Mouse (Mus musculus): ENCODE measurements around the gene Hectd2.

The Hectd2 gene

DNA sequence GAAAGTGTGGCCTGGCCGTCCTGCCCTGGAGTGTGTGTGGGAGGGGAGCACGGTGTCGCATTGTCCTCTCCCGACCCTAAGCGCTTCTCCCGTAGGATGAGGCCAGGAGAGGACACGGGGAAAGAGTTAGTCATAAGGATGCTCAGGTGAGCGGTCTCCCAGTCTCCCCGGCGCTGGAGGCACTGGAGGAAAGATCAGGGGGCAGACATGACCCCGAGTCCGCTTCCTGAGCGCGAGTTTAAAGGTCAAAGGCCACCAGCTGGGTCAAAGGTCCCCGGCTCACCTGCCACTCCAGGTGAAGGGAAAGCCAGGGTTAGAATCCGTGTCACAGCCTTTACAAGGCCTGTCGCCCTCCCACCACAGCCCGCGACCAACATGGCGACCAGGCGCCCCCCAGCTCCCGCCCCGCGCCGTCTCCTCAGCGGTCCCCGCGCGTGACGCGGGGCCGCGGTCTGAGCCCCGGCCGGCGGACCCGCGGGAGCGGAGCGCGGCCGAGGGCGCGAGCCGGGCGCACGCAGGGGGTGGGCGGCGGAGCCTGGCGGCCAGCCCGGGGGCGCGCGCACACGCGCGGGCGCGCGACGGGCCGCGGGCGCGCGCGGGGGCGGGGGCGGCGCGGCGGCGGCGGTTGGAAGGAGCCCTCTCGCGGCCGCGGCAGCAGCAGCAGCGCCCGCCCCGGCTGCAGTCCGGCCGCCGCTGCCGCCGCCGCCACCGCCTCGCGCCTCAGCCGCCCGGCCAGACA lies at the start of gene Hectd2:
Gene Hectd2, plus strand, starts transcription at position 594 of the 739 bp plus-strand sequence.
- DNase-seq = peak; percentile 65

DNA sequence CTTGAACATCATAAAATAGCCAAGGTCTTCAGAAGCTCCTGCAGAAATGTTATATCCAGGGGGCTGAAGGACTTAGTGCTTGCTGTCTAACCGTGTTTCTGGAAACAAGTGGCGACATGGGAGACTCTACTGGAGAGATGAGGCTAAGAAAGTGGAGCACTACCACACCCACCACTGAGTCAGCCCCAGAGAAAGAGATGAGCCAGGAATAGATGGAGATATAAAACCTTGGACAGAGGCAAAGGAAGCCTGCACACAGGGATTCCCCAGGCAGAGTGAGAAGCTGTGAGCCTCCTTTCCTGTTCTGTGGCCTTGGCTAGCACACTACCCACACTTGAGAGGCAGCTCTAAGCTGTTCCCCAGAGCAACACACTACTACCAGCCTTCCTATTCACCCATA lies 49.7 kb upstream of the Hectd2 start:
- no peak for DNase-seq

DNA sequence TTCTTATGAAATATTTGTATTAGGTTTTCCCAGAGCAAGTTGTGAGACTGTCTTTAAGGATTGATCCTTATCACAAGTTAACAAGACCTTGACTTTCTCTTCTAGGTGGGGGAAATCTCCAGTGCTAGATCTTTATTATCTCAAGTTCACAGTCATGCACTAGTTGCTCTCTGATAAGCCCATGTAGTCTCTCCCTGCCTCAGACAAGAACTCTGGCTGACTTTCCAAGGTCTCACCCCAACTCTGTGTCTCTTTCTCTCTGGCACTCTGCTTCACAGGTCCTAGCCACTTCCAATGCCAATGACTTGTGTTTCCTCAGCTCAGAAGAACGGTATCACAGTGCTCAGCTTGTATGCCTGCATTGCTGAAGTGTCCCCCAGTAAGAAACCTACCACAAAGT lies 43.1 kb upstream of the Hectd2 start:
- DNase-seq = no peak

DNA sequence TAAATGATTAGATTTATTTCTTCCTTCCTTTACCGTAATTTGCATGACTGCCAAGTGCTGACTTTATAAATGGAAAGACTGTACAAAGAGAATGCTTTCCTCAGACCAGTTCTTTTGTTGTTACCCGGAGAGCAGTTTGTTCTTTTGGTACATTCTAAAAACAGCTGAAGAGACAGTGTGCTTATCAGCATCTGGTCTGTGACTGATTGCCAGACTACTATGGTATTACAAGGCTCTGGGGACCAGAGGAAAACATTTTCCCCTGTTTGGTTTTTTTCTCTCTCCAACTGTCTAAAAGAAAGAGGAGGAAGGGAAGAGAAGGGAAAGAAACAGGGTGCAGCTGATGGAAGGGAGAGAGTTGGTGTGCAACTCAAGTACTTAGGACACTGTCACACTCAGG lies 36.0 kb upstream of the Hectd2 start:
- DNase-seq = no peak

DNA sequence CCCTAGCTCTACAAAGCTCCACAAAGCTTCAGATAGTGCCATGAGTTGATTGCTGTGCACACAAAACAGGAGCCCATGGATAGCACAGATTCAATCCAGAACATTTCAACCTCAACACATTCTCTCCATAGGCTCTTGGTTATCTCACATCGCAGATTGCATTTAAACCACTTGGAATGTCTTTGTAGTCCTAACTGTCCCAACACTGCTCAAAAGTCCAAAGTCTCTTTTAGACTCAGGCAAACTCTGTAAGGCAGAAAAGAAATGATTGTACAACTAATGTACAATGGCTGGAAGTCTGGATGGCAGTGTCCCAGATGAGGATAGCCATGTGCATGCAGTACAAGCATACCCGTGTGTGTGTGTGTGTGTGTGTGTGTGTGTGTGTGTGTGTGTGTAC lies 32.9 kb upstream of the Hectd2 start:
- no peak for DNase-seq

DNA sequence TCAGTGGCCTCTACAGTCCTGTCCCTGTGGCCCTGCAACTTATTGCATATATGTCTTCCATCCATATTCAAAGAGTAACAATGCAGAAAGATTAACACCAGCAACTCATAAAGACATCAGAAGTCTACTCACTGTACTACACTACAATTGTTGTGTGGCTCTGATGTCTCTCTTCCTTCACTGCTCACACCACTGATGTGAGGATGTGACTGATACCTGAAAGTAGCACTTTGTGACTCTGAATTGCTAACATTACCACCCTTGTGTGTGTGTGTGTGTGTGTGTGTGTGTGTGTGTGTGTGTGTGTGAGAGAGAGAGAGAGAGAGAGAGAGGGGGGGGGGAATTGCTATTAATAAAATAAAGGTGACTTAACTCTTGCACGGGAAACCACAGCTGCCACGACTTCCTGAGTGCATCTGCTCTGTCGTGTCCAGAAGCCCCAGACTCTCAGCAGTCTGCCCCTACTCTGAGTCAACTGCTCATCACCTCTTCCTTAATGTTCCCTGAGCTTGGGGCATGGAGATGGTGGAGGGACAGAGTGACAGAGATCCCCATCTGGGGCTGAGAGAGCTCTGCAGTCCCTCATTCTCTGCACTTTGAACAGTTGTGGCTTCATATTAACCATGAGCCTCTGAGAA lies 31.8 kb upstream of the Hectd2 start:
- no peak for DNase-seq

DNA sequence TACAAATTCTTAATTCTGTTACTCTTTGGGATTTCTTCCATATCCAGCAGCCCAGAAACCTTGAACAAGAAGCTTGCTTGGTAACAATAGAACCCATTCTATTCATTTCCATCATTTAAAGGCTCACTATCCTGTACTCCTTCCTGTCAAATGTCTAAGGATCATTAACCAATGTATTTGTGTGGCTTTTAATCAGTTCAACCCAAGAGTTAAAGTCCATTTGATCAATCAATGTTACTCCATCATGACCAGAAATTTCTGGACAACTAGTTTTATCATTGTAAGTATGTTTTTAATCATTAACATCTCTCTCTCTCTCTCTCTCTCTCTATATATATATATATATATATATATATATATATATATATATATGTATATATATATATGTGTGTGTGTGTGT lies 29.4 kb upstream of the Hectd2 start:
- DNase-seq = no peak

DNA sequence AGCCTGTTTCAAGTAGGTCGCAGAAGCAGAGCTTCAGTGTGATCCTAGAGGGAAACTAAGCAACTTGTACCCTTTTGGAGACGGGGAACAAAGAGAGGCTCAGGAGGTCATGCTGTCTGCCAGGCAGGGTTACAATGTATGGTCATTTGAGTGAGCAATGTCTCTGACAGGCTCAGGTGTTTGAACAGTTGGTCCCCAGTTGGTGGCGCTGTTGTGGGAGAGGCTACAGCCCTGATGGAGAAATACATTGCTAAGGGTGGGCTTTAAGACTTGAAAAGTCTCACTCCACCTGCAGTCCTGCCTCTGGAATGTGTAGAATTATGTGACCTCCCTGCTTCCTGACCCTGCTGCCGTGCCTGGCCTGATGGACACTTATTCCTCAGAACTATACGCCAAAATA lies 21.4 kb upstream of the Hectd2 start:
- DNase-seq = no peak

DNA sequence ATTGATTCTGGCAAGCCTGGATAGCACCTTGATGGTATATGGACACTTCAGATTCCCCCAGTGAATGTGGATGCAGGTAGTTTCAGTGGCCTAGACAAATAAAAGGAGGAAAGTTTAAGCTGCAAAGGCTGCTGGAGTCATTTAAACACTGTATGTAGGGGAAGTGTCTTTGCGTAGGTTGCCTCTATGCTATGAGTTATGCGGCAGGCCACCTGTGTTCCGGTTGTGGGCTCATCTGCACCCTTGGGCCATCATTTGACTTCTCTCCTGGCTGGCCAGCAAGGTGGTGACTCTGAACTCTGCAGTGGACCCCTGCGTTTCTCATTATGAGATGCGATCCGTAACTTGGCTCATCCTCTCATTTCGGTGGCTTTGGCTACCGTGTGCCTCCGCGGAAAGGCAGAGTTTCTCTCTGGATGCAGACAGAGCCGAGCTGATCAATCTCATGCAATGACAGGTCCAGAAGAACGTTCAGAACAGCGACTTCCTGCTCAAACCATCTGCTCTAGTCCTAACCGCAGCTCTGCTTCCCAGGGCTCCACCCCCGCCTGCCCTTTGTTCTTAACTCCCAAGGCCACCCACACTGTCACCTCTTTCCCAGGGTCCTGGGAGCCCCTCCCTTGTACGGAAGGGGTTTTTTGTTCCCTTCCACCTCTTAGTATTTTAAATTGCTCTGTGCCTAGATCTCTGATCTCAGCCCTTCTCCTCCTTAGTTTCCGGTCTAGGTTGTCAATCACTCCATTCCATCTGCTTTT lies 20.3 kb upstream of the Hectd2 start:
- peak; percentile 30 for DNase-seq

DNA sequence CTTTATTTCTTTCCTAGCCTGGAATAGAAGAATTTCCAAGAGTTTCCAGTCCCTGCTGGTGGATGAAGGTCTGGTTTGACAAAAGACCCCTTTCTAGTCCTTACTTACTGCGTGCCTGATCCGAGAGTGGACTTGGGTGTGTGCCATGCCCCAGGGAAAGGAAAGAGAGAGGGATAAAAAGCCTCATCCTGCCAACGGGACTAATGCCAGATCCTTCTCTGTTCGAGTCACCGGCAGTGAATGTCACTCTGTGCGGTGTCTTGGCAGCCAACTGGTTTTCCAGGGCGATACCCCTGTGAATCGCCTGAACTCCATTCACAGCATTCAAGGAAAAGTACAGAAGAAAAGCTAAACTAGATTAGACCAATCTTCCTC lies 19.7 kb upstream of the Hectd2 start:
- peak; percentile 31 for DNase-seq

DNA sequence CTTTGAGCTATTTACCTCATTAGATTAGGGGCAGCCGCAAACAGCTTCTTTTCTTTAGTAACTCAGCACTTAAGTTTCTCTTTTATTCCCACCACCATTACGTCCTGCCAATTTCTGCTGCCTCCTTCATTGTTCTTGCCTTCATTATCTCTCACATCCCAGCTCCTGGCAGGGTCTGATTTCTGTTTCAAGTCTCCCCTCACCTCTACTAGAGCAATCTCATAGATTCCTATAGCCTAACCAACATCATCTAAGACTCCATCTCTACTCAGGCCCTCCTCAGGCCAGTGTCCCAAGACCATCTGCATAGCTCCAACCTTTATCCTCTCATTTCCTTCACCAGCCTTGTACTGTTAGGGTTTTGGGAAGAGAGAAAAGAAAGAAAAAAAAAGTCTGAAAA lies 19.3 kb upstream of the Hectd2 start:
- no peak for DNase-seq

DNA sequence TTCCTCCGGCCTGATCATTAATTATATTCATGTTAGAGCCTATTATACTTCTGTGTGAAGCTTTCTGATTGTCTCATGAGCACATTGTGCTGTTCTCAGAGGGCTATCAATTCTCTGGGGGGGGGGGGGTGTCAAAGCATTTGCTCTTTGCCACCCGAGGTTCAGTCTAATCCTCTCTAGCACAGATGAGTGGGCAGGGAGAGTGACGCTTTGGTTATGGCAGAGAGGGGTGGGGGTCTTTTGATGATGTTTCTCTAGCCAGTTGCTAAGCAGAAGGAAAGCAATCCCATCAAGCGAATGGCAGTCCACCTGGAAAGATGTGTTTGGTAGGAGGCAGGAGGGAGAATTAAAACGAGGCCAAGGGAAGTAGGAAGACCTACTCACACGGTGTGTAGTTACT lies 18.6 kb upstream of the Hectd2 start:
- no peak for DNase-seq

DNA sequence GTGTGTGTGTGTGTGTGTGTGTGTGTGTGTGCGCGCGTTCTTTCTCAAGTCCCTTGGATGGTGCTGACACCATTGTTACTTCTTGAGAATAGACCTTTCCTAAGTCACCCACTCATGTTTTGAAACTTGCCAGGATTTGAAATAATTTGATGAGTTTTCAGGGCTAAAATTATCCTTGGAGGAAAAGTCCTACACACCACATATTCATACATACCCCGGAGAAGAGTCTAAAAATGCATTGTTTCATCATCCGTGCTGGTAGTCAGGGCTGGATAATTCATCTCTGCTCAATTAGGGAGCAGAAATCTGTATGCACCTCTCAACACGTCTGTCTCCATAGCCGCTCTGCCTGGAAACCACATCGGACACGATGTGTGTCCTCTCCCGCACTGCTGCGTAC lies 17.5 kb upstream of the Hectd2 start:
- no peak for DNase-seq

DNA sequence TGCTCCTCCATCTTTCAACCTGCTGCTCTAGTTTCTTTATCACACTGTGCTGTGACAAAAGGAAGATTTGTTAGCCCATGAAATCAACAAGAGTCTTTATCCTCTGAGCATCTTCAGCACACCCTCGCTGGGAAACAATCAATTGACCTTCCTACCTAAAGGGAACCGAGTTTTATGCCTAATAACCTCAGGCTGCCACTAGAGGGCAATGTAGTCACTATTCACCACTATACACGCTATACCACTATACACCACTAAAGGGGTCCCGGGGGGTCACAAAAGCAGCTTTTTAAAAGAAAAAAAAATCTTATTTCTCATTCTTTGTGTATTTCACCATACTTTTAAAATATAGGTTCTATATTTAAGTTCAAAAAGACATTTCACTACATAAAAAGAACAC lies 15.9 kb upstream of the Hectd2 start:
- DNase-seq = no peak

DNA sequence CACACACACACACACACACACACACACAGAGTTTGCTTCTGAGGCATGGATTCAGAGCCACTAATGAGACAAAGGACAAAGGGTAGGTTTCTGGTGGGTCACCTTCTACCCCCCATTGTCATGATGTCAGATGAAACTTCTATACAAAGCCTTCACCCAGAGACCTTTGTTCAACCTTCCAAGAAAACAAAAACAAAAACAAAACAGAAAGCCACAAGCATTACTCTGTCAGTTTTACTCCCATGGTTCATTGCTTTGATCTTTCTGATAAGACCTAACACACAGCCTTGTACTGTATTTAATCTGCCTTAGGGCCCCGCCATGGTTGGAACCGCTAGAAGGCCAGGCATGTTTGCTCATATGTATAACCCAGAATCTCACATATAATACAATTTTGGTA lies 15.1 kb upstream of the Hectd2 start:
- no peak for DNase-seq

DNA sequence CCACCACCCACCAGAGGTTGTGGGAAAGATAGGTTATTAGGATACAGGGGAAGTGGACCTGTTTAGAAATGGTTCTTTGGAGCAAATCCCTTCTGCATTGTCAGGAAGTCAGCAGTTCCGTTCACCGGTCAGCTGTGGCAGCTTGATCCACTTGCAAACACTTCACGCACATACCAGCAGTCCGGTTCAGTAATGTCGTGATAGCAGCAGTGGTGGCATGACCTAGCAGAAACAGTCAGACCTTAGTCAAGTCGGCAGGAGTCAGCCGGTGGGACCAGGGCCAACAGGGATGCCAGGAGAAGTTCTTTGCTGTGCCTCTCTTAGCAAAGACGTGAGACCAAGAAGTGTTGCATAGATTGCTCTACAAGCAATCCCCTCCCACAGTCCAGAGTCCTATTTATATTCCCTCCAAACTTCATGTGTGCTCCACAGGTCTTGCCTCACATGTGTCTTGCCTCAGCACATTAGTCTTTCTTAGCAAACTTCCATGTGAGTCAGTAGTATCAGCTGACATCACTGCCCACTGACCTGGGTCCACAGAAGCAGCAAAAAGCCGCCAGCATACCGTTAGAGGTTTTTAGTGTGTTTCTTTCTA lies 14.3 kb upstream of the Hectd2 start:
- DNase-seq = no peak

DNA sequence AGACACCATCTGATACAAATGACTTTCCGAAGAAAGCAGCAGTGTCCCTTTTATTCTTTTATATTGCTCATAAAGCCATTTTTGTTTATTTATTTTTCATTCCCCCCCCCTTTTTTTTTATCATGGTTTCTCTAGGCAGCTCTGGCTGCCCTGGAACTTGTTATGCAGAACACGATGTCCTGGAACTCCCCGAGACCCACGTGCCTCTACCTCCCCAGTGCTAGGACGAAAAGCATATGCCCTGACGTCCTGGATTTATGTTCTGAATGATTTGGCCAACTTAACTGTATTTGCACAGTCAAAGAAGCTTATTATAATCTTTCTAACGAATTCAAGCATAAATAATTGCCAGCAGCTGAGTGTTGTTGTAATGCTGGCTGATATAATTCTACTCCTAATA lies 13.7 kb upstream of the Hectd2 start:
- no peak for DNase-seq

DNA sequence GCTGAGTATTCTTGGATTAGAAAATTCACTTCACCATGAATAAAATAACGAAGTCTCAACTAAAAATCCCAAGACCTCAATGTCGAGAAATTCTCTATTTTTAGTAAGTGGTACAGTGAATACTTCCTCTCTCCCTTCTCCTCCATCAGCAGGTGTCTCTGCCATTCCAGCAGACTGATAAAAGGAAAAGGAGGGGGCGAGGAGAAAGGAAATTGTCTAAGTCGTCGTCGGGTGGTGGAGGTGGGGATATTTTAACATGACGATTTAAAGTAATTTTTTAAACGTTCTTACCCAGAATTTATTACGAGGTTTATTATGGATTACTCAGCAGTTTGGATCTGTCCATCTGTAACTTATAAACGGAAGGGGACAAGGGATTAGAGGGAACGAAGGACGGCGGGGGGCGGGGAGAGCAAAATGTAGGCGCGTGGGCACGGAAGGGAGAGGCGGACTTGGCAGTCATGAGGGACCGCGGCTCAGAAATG lies 836 bp upstream of the Hectd2 start:
- DNase-seq = no peak

DNA sequence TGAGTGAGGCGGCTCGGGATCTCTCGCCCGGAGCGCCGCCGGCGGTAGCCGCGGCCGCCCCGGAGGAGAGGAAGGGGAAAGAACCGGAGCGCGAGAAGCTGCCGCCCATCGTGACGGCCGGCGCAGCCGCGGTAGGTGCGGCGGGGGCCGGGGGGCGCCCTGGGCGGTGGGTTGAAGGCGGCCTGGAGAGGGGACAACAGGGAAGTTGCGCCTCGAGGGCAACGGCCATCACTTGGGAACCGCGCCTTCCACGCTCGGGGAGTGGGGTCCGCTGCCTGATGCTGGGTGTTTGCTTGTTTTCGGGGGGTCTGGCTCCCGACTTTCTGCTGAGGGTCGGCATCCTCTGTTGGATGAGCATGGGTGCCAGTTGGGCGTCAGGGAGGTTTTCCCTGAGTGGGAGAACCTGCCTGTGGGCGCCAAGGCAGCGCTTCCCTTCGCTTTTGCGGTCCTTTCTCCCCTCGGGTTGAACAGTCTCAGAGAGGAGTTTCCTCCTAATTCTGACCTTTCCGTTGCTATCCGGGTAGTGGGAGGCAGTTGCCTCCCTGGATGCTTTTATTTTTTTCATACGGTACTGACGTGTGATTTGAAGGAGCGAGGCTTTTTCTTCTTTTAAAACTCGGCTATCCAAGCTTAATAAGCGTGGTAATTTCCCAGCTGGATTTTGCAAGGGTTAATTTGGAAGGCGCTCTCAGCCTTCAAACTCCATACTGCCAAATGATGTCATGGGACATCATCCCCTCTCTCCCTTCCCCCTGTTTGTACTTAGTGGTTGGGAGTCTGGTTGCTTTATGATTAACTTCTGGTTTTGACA lies 551 bp downstream of the Hectd2 start:
- DNase-seq = peak; percentile 48

DNA sequence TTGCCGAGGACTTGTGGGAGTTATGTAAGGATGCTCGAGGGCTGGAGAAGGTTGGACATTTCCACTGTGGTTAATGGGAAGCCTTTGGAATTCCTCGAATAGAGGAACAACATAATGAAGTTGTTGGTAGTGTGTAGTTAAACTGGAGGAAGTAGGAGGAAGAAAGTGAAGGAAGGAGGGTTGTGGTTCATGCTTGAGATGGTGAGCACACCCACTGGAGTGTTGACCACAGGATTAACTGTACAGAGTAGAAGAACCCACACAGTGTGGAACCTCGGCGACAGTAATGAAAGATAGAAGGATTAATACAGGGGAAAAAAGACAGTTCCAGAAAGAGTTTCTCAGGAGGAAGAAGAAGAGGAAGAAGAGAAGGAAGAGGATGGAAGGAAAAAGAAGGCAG lies 4.9 kb downstream of the Hectd2 start:
- no peak for DNase-seq

DNA sequence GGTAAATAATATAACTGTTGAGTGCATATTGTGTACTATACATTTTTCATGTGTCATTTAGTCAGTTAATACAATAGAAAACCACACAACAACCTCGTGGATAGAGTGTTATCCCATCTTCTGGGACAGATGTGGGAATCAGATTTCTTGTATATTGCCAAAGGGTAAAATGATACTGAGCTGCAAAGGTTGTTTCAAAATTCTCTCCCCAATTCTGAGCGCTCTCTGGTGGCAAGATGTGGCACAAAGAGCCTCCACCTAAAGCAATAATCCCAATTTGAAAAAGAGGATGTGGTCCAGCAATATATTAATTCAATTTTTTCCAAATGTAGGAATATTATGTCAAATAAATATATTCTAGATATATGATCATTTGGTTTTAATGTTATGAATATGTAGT lies 5.7 kb downstream of the Hectd2 start:
- DNase-seq = no peak

DNA sequence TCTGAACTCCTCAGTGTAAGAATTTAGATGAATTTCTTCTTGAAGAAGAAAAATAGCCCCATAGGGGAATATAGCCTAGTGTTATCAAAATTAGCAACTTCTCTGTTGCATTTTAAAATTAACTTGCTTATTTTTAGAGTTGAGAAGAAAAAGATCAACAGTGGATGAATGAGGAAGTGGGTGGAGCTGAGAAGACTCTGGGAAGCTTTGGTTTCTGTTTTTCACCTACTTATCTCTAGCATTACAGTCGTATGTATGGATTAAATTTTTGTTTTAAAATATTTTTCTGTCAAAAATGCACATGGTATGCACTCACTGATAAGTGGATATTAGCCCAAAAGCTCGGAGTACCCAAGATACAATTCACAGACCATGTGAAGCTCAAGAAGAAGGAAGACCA lies 6.7 kb downstream of the Hectd2 start:
- no peak for DNase-seq

DNA sequence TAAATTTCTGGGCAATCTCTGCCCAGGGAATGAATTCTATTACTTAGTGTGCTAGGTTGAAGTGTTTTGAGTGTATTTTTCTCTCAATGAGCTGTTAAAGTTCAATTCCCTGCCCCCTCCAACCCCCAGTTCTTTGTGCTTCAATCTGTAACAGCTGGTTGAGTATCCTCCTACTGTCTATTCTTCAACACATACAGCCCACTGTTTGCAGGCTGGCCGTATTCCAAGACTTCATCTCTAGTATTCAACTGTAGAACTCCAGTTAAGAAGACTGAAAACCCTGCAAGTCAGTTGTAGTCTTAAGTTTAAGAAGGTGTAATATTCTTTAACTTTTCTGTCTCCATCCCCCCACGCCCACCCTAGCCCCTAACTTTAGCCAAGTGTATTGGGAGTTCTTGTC lies 10.0 kb downstream of the Hectd2 start:
- DNase-seq = no peak
